Mouse (Mus musculus): ENCODE results near the gene S100a5.

DNA sequence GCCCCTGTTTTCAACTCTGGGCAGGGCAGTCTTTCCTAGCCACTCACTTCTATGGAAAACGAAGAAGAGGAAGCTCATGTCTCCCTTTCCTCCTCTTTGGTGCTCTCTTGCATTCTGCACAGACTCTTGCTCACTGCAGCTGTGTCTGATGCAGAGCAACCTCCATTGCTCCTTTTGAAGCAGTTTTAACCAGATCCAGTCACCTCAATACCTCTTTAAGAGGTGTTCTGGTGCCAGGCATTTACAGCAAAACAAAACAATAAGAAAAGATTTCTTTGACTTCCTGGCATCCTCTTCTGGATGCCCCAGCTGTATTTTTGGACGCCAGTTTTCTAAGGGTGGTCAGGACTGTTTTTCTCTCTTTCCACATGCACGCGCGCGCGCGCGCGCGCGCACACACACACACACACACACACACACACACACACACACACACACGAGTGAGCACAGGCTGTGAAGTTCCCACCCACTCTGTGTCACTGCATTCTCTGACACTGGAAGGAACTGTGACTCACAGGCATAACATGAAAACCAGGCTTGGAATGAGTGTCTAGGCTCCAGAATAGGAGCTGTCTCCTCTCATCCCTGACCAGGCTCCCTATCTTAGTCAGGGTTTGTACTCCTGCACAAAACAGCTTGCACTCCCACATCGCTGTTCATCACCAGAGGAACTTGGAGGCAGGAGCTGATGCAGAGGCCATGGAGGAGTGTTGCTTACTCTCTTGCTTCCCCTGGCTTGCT, 20.8 kb upstream of the S100a5 start:
- TF ChIP-seq CTCF (conservative IDR thresholded peaks at IDR 0.05 in 1 of 2, IDR thresholded peaks at IDR 0.05 in 1 of 2; ENCODE audit: low read depth in 2 of 2, low read length in 2 of 2) (no peak), UBTF (IDR thresholded peaks at IDR 0.05; ENCODE audit: low read depth, low read length) (no peak), MYC (IDR thresholded peaks at IDR 0.05; ENCODE audit: low read depth, low read length) (no peak), KAT2A (IDR thresholded peaks at IDR 0.05; ENCODE audit: insufficient replicate concordance, low read length) (no peak), JUND (conservative IDR thresholded peaks at IDR 0.05; ENCODE audit: low read depth, low read length) (no peak), NELFE (IDR thresholded peaks at IDR 0.05; ENCODE audit: low read depth, low read length) (no peak), POLR2A (IDR thresholded peaks at IDR 0.05; ENCODE audit: low read depth, low read length) (no peak), ETS1 (conservative IDR thresholded peaks at IDR 0.05; ENCODE audit: low read depth, low read length) (no peak), TBP (conservative IDR thresholded peaks at IDR 0.05; ENCODE audit: low read depth, low read length) (no peak)

All from CH12.LX (cell line).